Mouse (Mus musculus) midbrain, embryonic 16.5 days (tissue): ENCODE data around the gene 0610040J01Rik. TPM values are rescaled to one million over a fixed set of nuclear protein-coding genes. Genes with fewer than 3 reads are reported as not detected.

ENCODE experiments used
- ATAC-seq: fragments of 200-750 bp; cut with Nextera tagmentation; 2 replicates; pipeline ENCODE4 v1.8.0; 2017; ENCODE audit warnings: moderate TSS enrichment
- H3K27ac ChIP-seq: fragments of 300-500 bp; sonication (generic); 2 replicates; pipeline ENCODE4 v1.5.1; 2014; ENCODE audit warnings: mild to moderate bottlenecking, low read length, mixed read lengths
- H3K27me3 ChIP-seq: fragments of 300-500 bp; sonication (generic); 2 replicates; pipeline ENCODE4 v1.6.1; 2014; ENCODE audit warnings: low read depth, low read length, mixed read lengths; ENCODE audit not compliant: control insufficient read depth, insufficient read depth
- H3K36me3 ChIP-seq: fragments of 300-500 bp; sonication (generic); 2 replicates; pipeline ENCODE4 v1.6.1; 2014; ENCODE audit warnings: mild to moderate bottlenecking, low read length, moderate library complexity, mixed read lengths; ENCODE audit not compliant: control insufficient read depth, insufficient read depth
- H3K4me1 ChIP-seq: fragments of 300-500 bp; sonication (generic); 2 replicates; pipeline ENCODE4 v1.6.1; 2014; ENCODE audit warnings: mild to moderate bottlenecking, low read length, mixed read lengths; ENCODE audit not compliant: control insufficient read depth, insufficient read depth
- H3K4me2 ChIP-seq: fragments of 300-500 bp; sonication (generic); 2 replicates; pipeline ENCODE4 v1.6.1; 2014; ENCODE audit warnings: mild to moderate bottlenecking, low read length, mixed read lengths
- H3K4me3 ChIP-seq: fragments of 300-500 bp; sonication (generic); 2 replicates; pipeline ENCODE4 v1.5.1; 2014; ENCODE audit warnings: low read depth, mild to moderate bottlenecking, low read length, moderate library complexity, mixed read lengths
- H3K9ac ChIP-seq: fragments of 300-500 bp; sonication (generic); 2 replicates; pipeline ENCODE4 v1.6.1; 2014; ENCODE audit warnings: low read depth, low read length, mixed read lengths
- H3K9me3 ChIP-seq: fragments of 300-500 bp; sonication (generic); replicated peaks from 2 replicates; pipeline ENCODE4 v1.6.1; 2014; ENCODE audit warnings: mild to moderate bottlenecking, low read length, mixed read lengths; ENCODE audit not compliant: control insufficient read depth, poor library complexity, severe bottlenecking
- WGBS: fragments of 180-500 bp; shearing (Covaris S2); extraction: QIAGEN DNeasy Blood & Tissue Kit; methylation state at CpG from one replicate; pipeline ENCODE4 v1.1.7; 2014; 5-methylcytosine and 5-hydroxymethylcytosine counted together
- polyA plus RNA-seq: library from polyadenylated mRNA; unstranded; fragments of >200 nt; fragmentation: Nextera tagmentation; extraction: Ambion mirVana; gene quantifications from 2 replicates; pipeline ENCODE4 v1.2.1, GENCODE M21; 2015

Gene 0610040J01Rik
- polyA plus RNA-seq, 1 experiment from 2014 or later: 3.2 TPM

DNA sequence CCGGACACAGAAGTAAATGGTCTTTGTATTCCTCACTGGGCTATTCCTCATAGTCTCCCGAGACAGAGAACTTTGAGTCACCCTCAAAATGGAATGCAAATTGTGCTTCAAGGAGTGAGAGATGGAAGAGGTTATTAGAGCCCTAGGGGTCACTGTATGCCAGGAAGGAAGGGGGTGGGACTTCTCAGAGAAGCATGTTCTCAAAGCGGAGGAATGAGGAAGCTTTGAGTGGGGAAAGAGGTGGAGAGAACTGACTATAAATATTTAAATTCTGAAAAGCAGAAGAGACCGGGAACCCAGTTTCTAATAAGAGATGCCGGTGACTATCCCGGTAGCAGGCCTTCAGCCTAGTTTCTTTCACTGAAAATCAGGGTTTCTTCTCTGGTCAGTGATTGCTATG lies 14.8 kb downstream of the 0610040J01Rik start:
- H3K9me3 ChIP-seq: no peaks in the 10 kb centered on the region
- 73% methylated on average over 6 of the region's 6 CpGs for WGBS
- ATAC-seq: no peak
- no peaks in the 10 kb centered on the region for H3K36me3 ChIP-seq
- no peak overlapping the region for H3K4me3 ChIP-seq
- H3K27me3 ChIP-seq: no peaks in the 10 kb centered on the region
- H3K4me2 ChIP-seq: no peak overlapping the region
- H3K9ac ChIP-seq: no peak overlapping the region
- H3K27ac ChIP-seq: no peak overlapping the region
- no peaks in the 10 kb centered on the region for H3K4me1 ChIP-seq

GRCm38 (mm10) chr5:63827415-63828053 lies 15.4 kb downstream of the 0610040J01Rik start:
- no peak overlapping the region for H3K4me3 ChIP-seq

GRCm38 (mm10) chr5:63828380-63829185 lies 16.4 kb downstream of the 0610040J01Rik start:
- Histone ChIP-seq H3K27ac (no peak overlapping the region), H3K9ac (no peak overlapping the region), H3K4me3 (no peak overlapping the region), H3K9me3 (no peaks in the 10 kb centered on the region), H3K4me2 (no peak overlapping the region), H3K27me3 (no peaks in the 10 kb centered on the region), H3K36me3 (no peaks in the 10 kb centered on the region), H3K4me1 (no peaks in the 10 kb centered on the region)
- WGBS: 90% methylated on average over 10 of the region's 10 CpGs
- ATAC-seq: no peak

More at GRCm38 (mm10) chr5:63827415-63828053, 15.4 kb downstream of the 0610040J01Rik start:
- ATAC-seq: no peak
- no peak overlapping the region for H3K4me2 ChIP-seq
- H3K27ac ChIP-seq: no peak overlapping the region
- H3K36me3 ChIP-seq: no peaks in the 10 kb centered on the region
- no peak overlapping the region for H3K9ac ChIP-seq
- no peaks in the 10 kb centered on the region for H3K9me3 ChIP-seq
- WGBS: 54% methylated on average over 5 of the region's 5 CpGs
- no peaks in the 10 kb centered on the region for H3K4me1 ChIP-seq
- no peaks in the 10 kb centered on the region for H3K27me3 ChIP-seq

- H3K27ac ChIP-seq: no peak overlapping the region
- H3K4me2 ChIP-seq: no peak overlapping the region
- H3K27me3 ChIP-seq: no peaks in the 10 kb centered on the region
- no peaks in the 10 kb centered on the region for H3K4me1 ChIP-seq
- no peaks in the 10 kb centered on the region for H3K36me3 ChIP-seq
- WGBS: 95% methylated on average over 4 of the region's 4 CpGs
- H3K4me3 ChIP-seq: no peak overlapping the region
- no peak for ATAC-seq
- H3K9ac ChIP-seq: no peak overlapping the region
- H3K9me3 ChIP-seq: no peaks in the 10 kb centered on the region
Measured at GRCm38 (mm10) chr5:63831054-63831453, 18.9 kb downstream of the 0610040J01Rik start.

GRCm38 (mm10) chr5:63833955-63834354 lies 21.8 kb downstream of the 0610040J01Rik start:
- Histone ChIP-seq H3K36me3 (no peaks in the 10 kb centered on the region), H3K27ac (no peak overlapping the region), H3K4me2 (no peak overlapping the region), H3K27me3 (no peaks in the 10 kb centered on the region), H3K4me1 (no peaks in the 10 kb centered on the region), H3K4me3 (no peak overlapping the region), H3K9ac (no peak overlapping the region), H3K9me3 (no peaks in the 10 kb centered on the region)
- no peak for ATAC-seq
- WGBS: 32% methylated on average over 5 of the region's 5 CpGs

DNA sequence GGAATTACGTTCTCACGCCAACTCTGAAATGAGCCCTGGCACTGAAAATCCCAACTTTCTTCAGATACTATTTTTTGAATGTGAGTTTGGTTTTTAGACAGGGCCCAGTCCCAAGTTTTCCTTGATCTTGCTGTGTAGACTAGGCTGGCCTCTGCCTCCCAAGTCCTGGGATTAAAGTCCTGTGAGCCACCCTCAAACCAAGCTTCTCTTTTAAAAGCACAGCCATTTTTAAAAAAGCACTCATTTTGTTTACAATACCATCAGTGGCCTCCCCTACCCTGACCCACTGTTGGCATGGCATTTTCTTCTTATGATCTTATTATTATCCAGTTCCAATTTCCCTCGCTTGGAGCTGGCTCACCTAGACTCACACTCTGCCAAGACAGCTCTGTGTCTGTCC lies 22.3 kb downstream of the 0610040J01Rik start:
- Histone ChIP-seq H3K36me3 (no peaks in the 10 kb centered on the region), H3K9me3 (no peaks in the 10 kb centered on the region), H3K4me3 (no peak overlapping the region), H3K27ac (no peak overlapping the region), H3K9ac (no peak overlapping the region), H3K4me1 (no peaks in the 10 kb centered on the region), H3K27me3 (no peaks in the 10 kb centered on the region), H3K4me2 (no peak overlapping the region)
- ATAC-seq: no peak
- 43% methylated on average over 3 of the region's 3 CpGs for WGBS

- H3K4me3 ChIP-seq: no peak overlapping the region
- H3K9me3 ChIP-seq: no peaks in the 10 kb centered on the region
- H3K27ac ChIP-seq: no peak overlapping the region
- no peaks in the 10 kb centered on the region for H3K27me3 ChIP-seq
- no peak for ATAC-seq
- WGBS: 84% methylated on average over 5 of the region's 5 CpGs
- H3K36me3 ChIP-seq: no peaks in the 10 kb centered on the region
- H3K9ac ChIP-seq: no peak overlapping the region
- H3K4me1 ChIP-seq: 0 out of 2 replicates have a peak, but pooled peaks cover 3% of the 10 kb centered on the region
- H3K4me2 ChIP-seq: no peak overlapping the region
Measured at GRCm38 (mm10) chr5:63837115-63837514, 25.0 kb downstream of the 0610040J01Rik start.

GRCm38 (mm10) chr5:63837851-63838250 lies 25.7 kb downstream of the 0610040J01Rik start:
- H3K9me3 ChIP-seq: no peaks in the 10 kb centered on the region
- ATAC-seq: no peak
- no peaks in the 10 kb centered on the region for H3K36me3 ChIP-seq
- H3K27ac ChIP-seq: no peak overlapping the region
- no peak overlapping the region for H3K9ac ChIP-seq
- 94% methylated on average over 2 of the region's 2 CpGs for WGBS
- no peak overlapping the region for H3K4me2 ChIP-seq
- no peaks in the 10 kb centered on the region for H3K27me3 ChIP-seq
- H3K4me3 ChIP-seq: no peak overlapping the region
- 0 out of 2 replicates have a peak, but pooled peaks cover 3% of the 10 kb centered on the region for H3K4me1 ChIP-seq

DNA sequence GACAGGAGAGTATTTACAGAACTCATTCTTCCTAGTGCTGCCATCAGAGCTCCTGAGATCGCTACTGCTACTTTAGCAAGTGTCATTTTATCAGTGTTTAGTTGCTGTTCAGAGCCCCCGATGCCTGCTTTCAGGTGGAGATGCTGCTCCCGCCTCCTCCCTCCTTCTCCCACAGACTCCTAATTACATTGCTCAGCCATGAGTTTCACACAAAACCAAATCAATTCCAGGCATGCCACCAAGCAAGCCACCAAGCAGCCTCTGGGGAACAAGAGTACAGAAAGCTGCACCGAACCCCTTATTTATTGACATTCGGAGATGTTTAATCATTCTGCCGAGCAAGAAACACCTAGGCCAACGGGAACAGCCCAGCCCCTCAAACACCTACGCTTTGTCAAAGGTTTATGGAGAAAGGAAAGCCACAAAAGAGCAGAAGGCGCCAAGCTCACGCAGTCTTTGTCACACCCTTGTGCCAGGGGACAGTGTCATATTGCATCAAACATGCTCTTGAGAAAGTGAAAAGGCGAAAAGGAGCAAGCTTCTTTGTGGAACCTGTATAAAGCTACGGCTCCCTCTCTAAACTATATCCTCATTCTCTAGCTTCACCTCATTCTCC lies 27.7 kb downstream of the 0610040J01Rik start:
- WGBS: 69% methylated on average over 12 of the region's 12 CpGs
- no peak overlapping the region for H3K27ac ChIP-seq
- H3K27me3 ChIP-seq: no peaks in the 10 kb centered on the region
- H3K36me3 ChIP-seq: no peaks in the 10 kb centered on the region
- H3K4me3 ChIP-seq: no peak overlapping the region
- 0 out of 2 replicates have a peak, but pooled peaks cover 3% of the 10 kb centered on the region for H3K4me1 ChIP-seq
- no peaks in the 10 kb centered on the region for H3K9me3 ChIP-seq
- no peak overlapping the region for H3K4me2 ChIP-seq
- ATAC-seq: no peak
- no peak overlapping the region for H3K9ac ChIP-seq
